ENCODE assay signal across 23 mouse cellular contexts in the genomic region with DNA sequence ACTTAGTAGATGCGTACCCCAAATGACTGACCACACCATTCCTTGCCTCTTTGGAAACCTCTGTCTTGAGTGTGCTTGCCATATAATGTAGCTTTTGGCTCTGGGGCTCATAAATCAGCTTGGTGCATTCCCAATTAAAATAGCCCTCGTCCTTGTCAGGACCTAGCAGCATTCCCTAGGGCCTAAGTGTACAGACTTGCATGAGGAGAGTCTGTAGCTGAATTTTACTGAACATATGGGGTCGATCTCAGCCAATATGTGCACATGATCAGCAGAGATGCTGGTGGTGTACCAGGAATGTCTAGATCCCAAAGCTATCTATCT.
A peak's percentile ranks its signal among the peaks of the same experiment; 100 is the strongest.
DNase-seq lines count a peak whose midpoint lies in the region; ATAC-seq lines count a peak whose summit lies in the region.
"Had no signal": no experiment of that assay in that cellular context is flagged by ENCODE, and none has a peak within 500 bp of the region (broad histone marks: within the 10 kb centered on the region; RNA-seq: fewer than 3 reads in every experiment).

No protein-coding gene starts in this region.

- WGBS in midbrain, embryonic 11.5 days: 79% methylated on average over 3 of the region's 3 CpGs
- 58% methylated on average over 3 of the region's 3 CpGs for WGBS in midbrain, embryonic 15.5 days
- 44% methylated on average over 3 of the region's 3 CpGs for WGBS in neural tube, embryonic 12.5 days
- 45% methylated on average over 3 of the region's 3 CpGs for WGBS in neural tube, embryonic 15.5 days
- WGBS in neural tube, embryonic 14.5 days: 43% methylated on average over 3 of the region's 3 CpGs

- no peak overlapping the region for H3K4me2 ChIP-seq in midbrain, embryonic 11.5 days
- no peak overlapping the region for H3K4me2 ChIP-seq in midbrain, embryonic 15.5 days
- no peak overlapping the region for H3K4me2 ChIP-seq in neural tube, embryonic 12.5 days (replicated peaks)
- H3K4me2 ChIP-seq in neural tube, embryonic 15.5 days: no peak overlapping the region
- H3K4me2 ChIP-seq in neural tube, embryonic 14.5 days (ENCODE audit: low read depth, low read length): no peak overlapping the region
- H3K4me2 ChIP-seq: liver, embryonic 12.5 days had no signal

- H3K36me3 ChIP-seq in midbrain, embryonic 11.5 days (ENCODE audit: control insufficient read depth, insufficient read depth, low read length): no peaks in the 10 kb centered on the region
- H3K36me3 ChIP-seq in midbrain, embryonic 15.5 days (replicated peaks): no peaks in the 10 kb centered on the region
- no peaks in the 10 kb centered on the region for H3K36me3 ChIP-seq in neural tube, embryonic 12.5 days
- H3K36me3 ChIP-seq in neural tube, embryonic 15.5 days: no peaks in the 10 kb centered on the region
- no peaks in the 10 kb centered on the region for H3K36me3 ChIP-seq in neural tube, embryonic 14.5 days (ENCODE audit: control insufficient read depth, insufficient read depth, low read length)
- H3K36me3 ChIP-seq: liver, embryonic 12.5 days had no signal

- H3K27me3 ChIP-seq in midbrain, embryonic 11.5 days (ENCODE audit: control insufficient read depth, insufficient read depth, low read length): no peaks in the 10 kb centered on the region
- H3K27me3 ChIP-seq in midbrain, embryonic 15.5 days (replicated peaks): no peaks in the 10 kb centered on the region
- no peaks in the 10 kb centered on the region for H3K27me3 ChIP-seq in neural tube, embryonic 12.5 days (replicated peaks)
- H3K27me3 ChIP-seq in neural tube, embryonic 15.5 days (replicated peaks): no peaks in the 10 kb centered on the region
- H3K27me3 ChIP-seq in neural tube, embryonic 14.5 days (ENCODE audit: control insufficient read depth, insufficient read depth, low read length): no peaks in the 10 kb centered on the region
- H3K27me3 ChIP-seq: liver, embryonic 12.5 days; Patski had no signal

- DNase-seq in heart, adult 11 months: peak; percentile 60
- DNase-seq in heart, postnatal 14 days: no peak
- DNase-seq in midbrain, embryonic 11.5 days (ENCODE audit: low spot score, missing footprints): peak; percentile 79
- DNase-seq in lung, postnatal 36 days: no peak
- DNase-seq: adrenal gland, postnatal 14 days; cerebellum, adult 11-12 months; cerebellum, adult 9-11 months; gastrocnemius, postnatal 10 days; kidney, postnatal 36 days; layer of hippocampus, postnatal 36 days; left cerebral cortex, postnatal 4 days; lung, adult 18-20 months; thymus, adult 2 months; thymus, postnatal 4 days had no signal

- H3K9me3 ChIP-seq in midbrain, embryonic 11.5 days (ENCODE audit: control insufficient read depth, low read length): no peaks in the 10 kb centered on the region
- H3K9me3 ChIP-seq in midbrain, embryonic 15.5 days: no peaks in the 10 kb centered on the region
- H3K9me3 ChIP-seq in neural tube, embryonic 12.5 days: no peaks in the 10 kb centered on the region
- H3K9me3 ChIP-seq in neural tube, embryonic 15.5 days (replicated peaks): no peaks in the 10 kb centered on the region
- no peaks in the 10 kb centered on the region for H3K9me3 ChIP-seq in neural tube, embryonic 14.5 days (ENCODE audit: control insufficient read depth, low read length)
- H3K9me3 ChIP-seq: liver, embryonic 12.5 days had no signal

- no peaks in the 10 kb centered on the region for H3K4me1 ChIP-seq in midbrain, embryonic 11.5 days (ENCODE audit: control insufficient read depth, insufficient read depth, low read length)
- H3K4me1 ChIP-seq in midbrain, embryonic 15.5 days: peaks cover 9% of the 10 kb centered on the region; the same call in 1 of the 2 replicates
- H3K4me1 ChIP-seq in neural tube, embryonic 12.5 days: peaks cover 6% of the 10 kb centered on the region
- no peaks in the 10 kb centered on the region for H3K4me1 ChIP-seq in neural tube, embryonic 15.5 days
- no peaks in the 10 kb centered on the region for H3K4me1 ChIP-seq in neural tube, embryonic 14.5 days (ENCODE audit: control insufficient read depth, insufficient read depth, low read length)
- H3K4me1 ChIP-seq: liver, embryonic 12.5 days had no signal

- no peak overlapping the region for H3K9ac ChIP-seq in midbrain, embryonic 11.5 days (ENCODE audit: low read length)
- no peak overlapping the region for H3K9ac ChIP-seq in midbrain, embryonic 15.5 days
- no peak overlapping the region for H3K9ac ChIP-seq in neural tube, embryonic 12.5 days
- no peak overlapping the region for H3K9ac ChIP-seq in neural tube, embryonic 15.5 days (replicated peaks)
- H3K9ac ChIP-seq in neural tube, embryonic 14.5 days (replicated peaks; ENCODE audit: low read depth, low read length): no peak overlapping the region
- H3K9ac ChIP-seq: liver, embryonic 12.5 days had no signal

- peak; percentile 69 for ATAC-seq in midbrain, embryonic 11.5 days (ENCODE audit: low FRiP score)
- ATAC-seq in midbrain, embryonic 15.5 days (replicated peaks): no peak
- peak; percentile 58 for ATAC-seq in neural tube, embryonic 12.5 days (ENCODE audit: low FRiP score, low read depth)
- no peak for ATAC-seq in neural tube, embryonic 15.5 days (ENCODE audit: low FRiP score)
- peak; percentile 24; the same call in 1 of the 2 replicates for ATAC-seq in neural tube, embryonic 14.5 days (ENCODE audit: low read depth)
- ATAC-seq: intestine, embryonic 16.5 days; liver, embryonic 12.5 days; lung, postnatal 0 days; Patski had no signal

- no peak overlapping the region for H3K4me3 ChIP-seq in midbrain, embryonic 11.5 days (ENCODE audit: low read depth, low read length)
- no peak overlapping the region for H3K4me3 ChIP-seq in midbrain, embryonic 15.5 days
- no peak overlapping the region for H3K4me3 ChIP-seq in neural tube, embryonic 12.5 days
- no peak overlapping the region for H3K4me3 ChIP-seq in neural tube, embryonic 15.5 days (replicated peaks)
- H3K4me3 ChIP-seq in neural tube, embryonic 14.5 days (ENCODE audit: low read depth, low read length): no peak overlapping the region
- H3K4me3 ChIP-seq: erythroblast, embryonic 14.5 days; liver, embryonic 12.5 days had no signal

- intact Hi-C loops in heart, postnatal 14 days (cut with DNase I): no loop called here

- H3K27ac ChIP-seq in midbrain, embryonic 11.5 days (ENCODE audit: low read depth, low read length): no peak overlapping the region
- no peak overlapping the region for H3K27ac ChIP-seq in midbrain, embryonic 15.5 days
- no peak overlapping the region for H3K27ac ChIP-seq in neural tube, embryonic 12.5 days
- H3K27ac ChIP-seq in neural tube, embryonic 15.5 days (replicated peaks): no peak overlapping the region
- no peak overlapping the region for H3K27ac ChIP-seq in neural tube, embryonic 14.5 days (ENCODE audit: low read depth, low read length)
- H3K27ac ChIP-seq: liver, embryonic 12.5 days had no signal

Comparison
In these comparisons a context has a peak if more than half of its experiments do, and no peak if none do; other contexts are left out.
1. DNase-seq: peak in heart, adult 11 months (single experiment) and midbrain, embryonic 11.5 days (single experiment); none in heart, postnatal 14 days (0 of 2) and lung, postnatal 36 days (single experiment).
2. ATAC-seq: peak in midbrain, embryonic 11.5 days (single experiment), neural tube, embryonic 12.5 days (single experiment) and neural tube, embryonic 14.5 days (single experiment); none in midbrain, embryonic 15.5 days (single experiment) and neural tube, embryonic 15.5 days (single experiment).